Mouse (Mus musculus): Measurements from ENCODE around the gene Olfr1463.

Gene Olfr1463

GRCm38 (mm10) chr19:13231028-13231427, at the start of gene Olfr1463:
Gene Olfr1463, plus strand, starts transcription at chr19:13231328.
- DNase-seq (ENCODE audit: low spot score), result no peak

GRCm38 (mm10) chr19:13185434-13185833, 45.7 kb upstream of the Olfr1463 start, which contains the start of gene Olfr1462:
Gene Olfr1462, plus strand, starts transcription at chr19:13185734.
- DNase-seq (ENCODE audit: low spot score), result no peak

GRCm38 (mm10) chr19:13221666-13222065, 9.5 kb upstream of the Olfr1463 start:
- no peak for DNase-seq (ENCODE audit: low spot score)
